In the genomic region with DNA sequence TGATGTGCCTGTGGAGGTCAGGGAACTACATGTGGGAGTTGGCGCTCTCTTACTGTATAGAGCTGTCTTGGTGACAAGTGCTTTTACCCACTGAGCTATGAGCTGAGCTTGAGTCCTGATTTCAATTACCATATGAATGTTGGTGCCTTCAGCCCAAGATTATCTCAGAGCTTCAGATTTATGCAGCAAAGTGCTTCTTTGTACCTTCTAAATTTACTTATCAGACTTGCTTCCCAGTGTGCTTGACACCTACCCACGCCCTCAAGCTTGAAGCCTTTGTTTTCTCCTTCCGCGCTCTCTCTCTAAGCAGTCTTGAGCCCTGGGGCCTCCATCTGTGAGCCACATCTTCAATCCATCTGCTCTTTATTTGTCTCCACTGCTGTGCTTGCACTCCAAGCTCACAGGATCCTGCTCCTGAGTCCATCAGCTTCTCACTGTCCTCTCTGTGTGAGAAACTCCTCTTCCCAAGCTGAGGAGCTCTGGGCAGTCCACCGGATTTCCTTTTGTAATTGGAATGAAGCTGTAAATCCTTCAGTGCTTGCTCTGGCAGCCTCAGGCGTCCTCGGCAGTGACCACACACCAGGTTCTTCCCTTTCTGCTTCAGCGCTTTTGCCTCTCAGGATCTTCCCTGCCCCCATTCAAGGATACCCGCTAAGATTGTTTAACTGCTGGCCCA, we compare ENCODE assay signal across 8 mouse cellular contexts. TPM values are rescaled to one million over a fixed set of nuclear protein-coding genes. Genes with fewer than 3 reads are reported as not detected.
DNase-seq lines count a peak whose midpoint lies in the region; ATAC-seq lines count a peak whose summit lies in the region.

No protein-coding gene starts in this region.

- peak overlapping the region; percentile 56 for H3K4me3 ChIP-seq in megakaryocyte, embryonic 14.5 days (replicated peaks)
- no peak overlapping the region for H3K4me3 ChIP-seq in midbrain, embryonic 13.5 days (replicated peaks)

- DNase-seq in embryo, embryonic 11 days, result peak; percentile 80
- peak; percentile 20 to 34 for DNase-seq in heart, postnatal 10 days
- DNase-seq in kidney, postnatal 4 days, result peak; percentile 34 to 66
- no peak for DNase-seq in urinary bladder, postnatal 25 days (ENCODE audit: low spot score)

- intact Hi-C loops in heart, postnatal 10 days (cut with DNase I), result no loop called here

- peak overlapping the region; percentile 87 for H3K27ac ChIP-seq in midbrain, embryonic 13.5 days

- peaks cover 68% of the 10 kb centered on the region for H3K4me1 ChIP-seq in megakaryocyte, embryonic 14.5 days
- H3K4me1 ChIP-seq in midbrain, embryonic 13.5 days (replicated peaks), result peaks cover 42% of the 10 kb centered on the region

- H3K9ac ChIP-seq in midbrain, embryonic 13.5 days (replicated peaks), result peak overlapping the region; percentile 28; the same call in 1 of the 2 replicates

- H3K27me3 ChIP-seq in megakaryocyte, embryonic 14.5 days (replicated peaks), result no peaks in the 10 kb centered on the region
- no peaks in the 10 kb centered on the region for H3K27me3 ChIP-seq in midbrain, embryonic 13.5 days

- 4% methylated on average over 9 of the region's 9 CpGs for WGBS in midbrain, embryonic 13.5 days

- H3K4me2 ChIP-seq in midbrain, embryonic 13.5 days (replicated peaks), result peak overlapping the region; percentile 38

- no peak for ATAC-seq in megakaryocyte, adult 5-6 weeks (ENCODE audit: poor library complexity, severe bottlenecking)
- ATAC-seq in midbrain, embryonic 13.5 days, result peak; percentile 87
- ATAC-seq in megakaryocyte progenitor cell, adult 5-6 weeks (replicated peaks; ENCODE audit: poor library complexity), result no peak

- H3K36me3 ChIP-seq in megakaryocyte, embryonic 14.5 days (replicated peaks; ENCODE audit: low read length), result peaks cover 10% of the 10 kb centered on the region
- no peaks in the 10 kb centered on the region for H3K36me3 ChIP-seq in midbrain, embryonic 13.5 days

- H3K9me3 ChIP-seq in megakaryocyte, embryonic 14.5 days, result no peaks in the 10 kb centered on the region
- no peaks in the 10 kb centered on the region for H3K9me3 ChIP-seq in midbrain, embryonic 13.5 days

RNA-seq across cellular contexts. Expression of a gene that starts 55.4 kb away (rescaled TPM):
- 5.0 and 5.8 TPM in 2 replicates for polyA plus RNA-seq in megakaryocyte, embryonic 14.5 days (2012; ENCODE audit: insufficient read depth, low replicate concordance)
- 3.5 and 4.2 TPM in 2 replicates for total RNA-seq in megakaryocyte, adult 5-6 weeks (2015)
- total RNA-seq in megakaryocyte, adult 5-6 weeks (2017), result 8.0 and 8.1 TPM in 2 replicates
- total RNA-seq in heart, postnatal 10 days (2021), result 10 to 100 TPM; 24.2 to 25.3 TPM
- 6.7 and 7.0 TPM in 2 replicates for polyA plus RNA-seq in midbrain, embryonic 13.5 days (2015; fragmentation: Nextera tagmentation; extraction: Ambion mirVana)
- total RNA-seq in megakaryocyte progenitor cell, adult 5-6 weeks (2015), result 7.8 and 10.4 TPM in 2 replicates
- 14.0 and 14.5 TPM in 2 replicates for total RNA-seq in megakaryocyte progenitor cell, adult 5-6 weeks (2017)
